Mouse (Mus musculus): ENCODE measurements around the gene Mylip. TPM values are rescaled to one million over a fixed set of nuclear protein-coding genes. Genes with fewer than 3 reads are reported as not detected.

The Mylip gene
- polyA plus RNA-seq, 1 experiment from 2014 or later = 5.1 TPM

DNA sequence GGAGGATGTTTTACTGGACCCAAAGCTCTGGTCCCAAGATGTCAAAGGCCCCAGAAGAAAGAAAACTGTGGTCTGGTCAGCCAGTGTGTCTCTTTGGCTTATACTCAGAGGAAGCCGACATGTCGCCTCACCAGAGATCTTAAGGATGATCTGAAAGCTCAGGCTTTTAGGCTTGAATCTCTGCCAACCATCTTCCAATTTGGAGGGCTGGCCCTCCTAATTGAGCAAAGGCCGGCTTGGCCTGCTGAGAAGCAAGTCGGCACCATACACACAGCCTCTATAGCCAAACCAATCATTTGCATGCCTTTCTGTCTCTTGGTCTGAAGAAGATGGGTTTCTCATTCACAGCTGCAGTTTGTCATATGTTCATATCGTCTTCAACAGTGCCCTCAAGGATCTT, 33.2 kb downstream of the Mylip start:
- Histone ChIP-seq H3K4me1 (replicated peaks; ENCODE audit: control insufficient read depth, insufficient read depth) (no peaks in the 10 kb centered on the region), H3K27me3 (ENCODE audit: control insufficient read depth, insufficient read depth, low read length) (no peaks in the 10 kb centered on the region), H3K9me3 (ENCODE audit: control insufficient read depth, low read length) (no peaks in the 10 kb centered on the region), H3K9ac (ENCODE audit: low read length) (no peak overlapping the region), H3K4me2 (replicated peaks; ENCODE audit: low read depth) (no peak overlapping the region), H3K27ac (replicated peaks) (no peak overlapping the region), H3K36me3 (ENCODE audit: control insufficient read depth, insufficient read depth, low read length) (no peaks in the 10 kb centered on the region), H3K4me3 (ENCODE audit: low read depth, low read length) (no peak overlapping the region)
- no peak for TF ChIP-seq CTCF (IDR thresholded peaks at IDR 0.05; ENCODE audit: low read depth)
- no peak for TF ChIP-seq EP300 (optimal IDR thresholded peaks at IDR 0.05)
- WGBS = 58% methylated on average over 5 of the region's 5 CpGs
- ATAC-seq (ENCODE audit: low FRiP score, low TSS enrichment) (no peak), DNase-seq (ENCODE audit: low spot score) (no peak)

DNA sequence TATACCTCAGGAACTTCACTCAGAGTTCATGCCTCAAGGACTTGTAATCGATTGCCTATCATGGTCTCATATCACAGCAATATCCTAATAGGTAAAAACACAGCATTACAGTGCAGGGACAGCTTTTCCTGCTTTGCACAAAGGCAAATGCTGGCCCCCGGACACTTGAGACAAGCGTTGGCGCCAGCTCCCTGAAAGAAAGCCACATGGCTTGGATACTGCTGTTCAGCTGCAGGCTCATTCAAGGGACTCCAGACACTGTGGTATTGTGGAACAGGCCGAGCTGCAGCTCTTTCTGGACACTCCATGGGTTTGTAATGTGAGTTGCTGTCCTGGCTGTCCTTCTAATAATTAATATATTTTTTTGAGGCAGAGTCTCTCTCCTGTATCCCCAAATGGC, 34.4 kb downstream of the Mylip start:
- Histone ChIP-seq H3K9me3 (ENCODE audit: control insufficient read depth, low read length) (no peaks in the 10 kb centered on the region), H3K4me1 (replicated peaks; ENCODE audit: control insufficient read depth, insufficient read depth) (no peaks in the 10 kb centered on the region), H3K9ac (ENCODE audit: low read length) (no peak overlapping the region), H3K36me3 (ENCODE audit: control insufficient read depth, insufficient read depth, low read length) (no peaks in the 10 kb centered on the region), H3K27ac (replicated peaks) (no peak overlapping the region), H3K4me2 (replicated peaks; ENCODE audit: low read depth) (no peak overlapping the region), H3K27me3 (ENCODE audit: control insufficient read depth, insufficient read depth, low read length) (no peaks in the 10 kb centered on the region), H3K4me3 (ENCODE audit: low read depth, low read length) (no peak overlapping the region)
- DNase-seq (ENCODE audit: low spot score) (no peak), ATAC-seq (ENCODE audit: low FRiP score, low TSS enrichment) (no peak)
- WGBS = 78% methylated on average over 5 of the region's 5 CpGs
- no peak for TF ChIP-seq CTCF (IDR thresholded peaks at IDR 0.05; ENCODE audit: low read depth)
- no peak for TF ChIP-seq EP300 (optimal IDR thresholded peaks at IDR 0.05)

- Histone ChIP-seq H3K27ac (replicated peaks) (no peak overlapping the region), H3K36me3 (ENCODE audit: control insufficient read depth, insufficient read depth, low read length) (no peaks in the 10 kb centered on the region), H3K27me3 (ENCODE audit: control insufficient read depth, insufficient read depth, low read length) (no peaks in the 10 kb centered on the region), H3K4me3 (ENCODE audit: low read depth, low read length) (no peak overlapping the region), H3K9ac (ENCODE audit: low read length) (no peak overlapping the region), H3K4me1 (replicated peaks; ENCODE audit: control insufficient read depth, insufficient read depth) (no peaks in the 10 kb centered on the region), H3K9me3 (ENCODE audit: control insufficient read depth, low read length) (no peaks in the 10 kb centered on the region), H3K4me2 (replicated peaks; ENCODE audit: low read depth) (no peak overlapping the region)
- DNase-seq (ENCODE audit: low spot score) (no peak), ATAC-seq (ENCODE audit: low FRiP score, low TSS enrichment) (no peak)
- 24% methylated on average over 11 of the region's 11 CpGs for WGBS
- TF ChIP-seq CTCF (IDR thresholded peaks at IDR 0.05; ENCODE audit: low read depth) (no peak), EP300 (optimal IDR thresholded peaks at IDR 0.05) (no peak)
Measured at GRCm38 (mm10) chr13:45429239-45429638, 39.7 kb downstream of the Mylip start.

DNA sequence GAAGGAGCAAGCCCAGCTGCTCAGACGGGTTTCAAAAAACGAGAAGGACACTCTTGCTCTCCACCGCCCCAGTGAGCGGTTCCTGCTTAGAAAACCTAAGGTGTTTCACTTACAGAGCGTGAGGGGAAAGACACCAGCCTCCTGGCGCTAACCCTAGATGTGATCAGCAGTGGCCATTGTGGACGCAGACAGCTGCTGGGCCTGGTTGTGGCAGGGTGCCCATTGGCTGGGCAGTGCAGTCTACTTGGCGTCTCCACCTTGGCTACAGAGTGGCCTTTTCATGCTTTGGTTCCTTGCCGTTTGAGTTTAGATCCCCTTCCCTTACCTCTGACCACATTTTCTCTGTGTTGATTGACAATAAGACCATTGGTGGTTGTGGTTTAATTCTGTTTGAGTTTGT, 47.6 kb downstream of the Mylip start:
- WGBS = 84% methylated on average over 9 of the region's 9 CpGs

DNA sequence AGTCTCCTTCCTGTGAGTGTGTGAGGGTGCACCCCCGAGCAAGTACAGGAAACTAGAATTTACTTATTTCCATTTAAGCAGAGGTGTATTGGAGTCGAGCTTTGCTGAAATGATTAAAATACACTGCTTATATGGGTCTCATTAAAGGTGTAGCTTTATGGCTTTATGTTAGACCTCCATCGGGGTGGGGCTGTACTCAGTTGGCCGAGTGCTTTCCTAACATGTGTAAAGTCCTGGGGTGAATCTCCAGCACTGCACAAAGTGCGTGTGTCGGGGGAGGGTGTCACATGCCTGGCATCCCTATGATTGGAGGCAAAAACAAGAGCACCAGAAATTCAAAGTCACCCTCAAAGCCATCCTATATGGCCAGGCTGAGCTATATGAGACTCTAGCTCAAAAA, 49.3 kb downstream of the Mylip start:
- WGBS = 87% methylated on average over 6 of the region's 6 CpGs
- no peak overlapping the region for H3K4me3 ChIP-seq (ENCODE audit: low read depth, low read length)
- no peaks in the 10 kb centered on the region for H3K9me3 ChIP-seq (ENCODE audit: control insufficient read depth, low read length)
- H3K9ac ChIP-seq (ENCODE audit: low read length) = no peak overlapping the region
- no peak overlapping the region for H3K4me2 ChIP-seq (replicated peaks; ENCODE audit: low read depth)
- ATAC-seq (ENCODE audit: low FRiP score, low TSS enrichment) (no peak), DNase-seq (ENCODE audit: low spot score) (no peak)
- TF ChIP-seq EP300 (optimal IDR thresholded peaks at IDR 0.05) = no peak
- TF ChIP-seq CTCF (IDR thresholded peaks at IDR 0.05; ENCODE audit: low read depth) = no peak
- no peak overlapping the region for H3K27ac ChIP-seq (replicated peaks)
- H3K4me1 ChIP-seq (replicated peaks; ENCODE audit: control insufficient read depth, insufficient read depth) = no peaks in the 10 kb centered on the region
- H3K36me3 ChIP-seq (ENCODE audit: control insufficient read depth, insufficient read depth, low read length) = no peaks in the 10 kb centered on the region
- no peaks in the 10 kb centered on the region for H3K27me3 ChIP-seq (ENCODE audit: control insufficient read depth, insufficient read depth, low read length)

More for the DNA sequence above, 47.6 kb downstream of the Mylip start:
- Histone ChIP-seq H3K4me2 (replicated peaks; ENCODE audit: low read depth) (no peak overlapping the region), H3K4me3 (ENCODE audit: low read depth, low read length) (no peak overlapping the region), H3K36me3 (ENCODE audit: control insufficient read depth, insufficient read depth, low read length) (no peaks in the 10 kb centered on the region), H3K27me3 (ENCODE audit: control insufficient read depth, insufficient read depth, low read length) (no peaks in the 10 kb centered on the region), H3K27ac (replicated peaks) (no peak overlapping the region), H3K9ac (ENCODE audit: low read length) (no peak overlapping the region), H3K9me3 (ENCODE audit: control insufficient read depth, low read length) (no peaks in the 10 kb centered on the region), H3K4me1 (replicated peaks; ENCODE audit: control insufficient read depth, insufficient read depth) (no peaks in the 10 kb centered on the region)
- no peak for TF ChIP-seq CTCF (IDR thresholded peaks at IDR 0.05; ENCODE audit: low read depth)
- TF ChIP-seq EP300 (optimal IDR thresholded peaks at IDR 0.05) = no peak
- ATAC-seq (ENCODE audit: low FRiP score, low TSS enrichment) (no peak), DNase-seq (ENCODE audit: low spot score) (no peak)

DNA sequence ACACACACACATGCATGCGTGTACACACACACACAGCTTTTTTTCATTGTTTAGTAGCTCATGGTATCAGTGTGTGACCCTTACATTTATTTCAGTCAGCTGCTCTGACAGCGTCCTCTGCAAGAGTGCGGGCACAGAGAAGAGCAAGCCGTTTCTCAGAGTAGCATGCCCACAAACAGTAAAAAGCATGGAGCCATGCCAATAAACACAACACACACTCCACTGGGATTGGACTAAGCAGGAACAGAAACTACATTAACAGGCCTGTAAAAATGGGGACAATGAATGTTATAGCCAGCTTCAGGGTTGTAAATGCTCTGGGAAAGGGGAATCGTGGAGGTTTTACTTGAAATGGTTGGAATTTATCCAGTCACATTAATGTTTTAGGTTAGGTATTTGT, 50.7 kb downstream of the Mylip start:
- Histone ChIP-seq H3K4me3 (ENCODE audit: low read depth, low read length) (no peak overlapping the region), H3K27me3 (ENCODE audit: control insufficient read depth, insufficient read depth, low read length) (no peaks in the 10 kb centered on the region), H3K9ac (ENCODE audit: low read length) (no peak overlapping the region), H3K27ac (replicated peaks) (no peak overlapping the region), H3K4me1 (replicated peaks; ENCODE audit: control insufficient read depth, insufficient read depth) (no peaks in the 10 kb centered on the region), H3K36me3 (ENCODE audit: control insufficient read depth, insufficient read depth, low read length) (no peaks in the 10 kb centered on the region), H3K4me2 (replicated peaks; ENCODE audit: low read depth) (no peak overlapping the region), H3K9me3 (ENCODE audit: control insufficient read depth, low read length) (no peaks in the 10 kb centered on the region)
- ATAC-seq (ENCODE audit: low FRiP score, low TSS enrichment) = no peak
- TF ChIP-seq EP300 (optimal IDR thresholded peaks at IDR 0.05) (no peak), CTCF (IDR thresholded peaks at IDR 0.05; ENCODE audit: low read depth) (no peak)
- DNase-seq (ENCODE audit: low spot score) = no peak
- 68% methylated on average over 5 of the region's 5 CpGs for WGBS

Data from stomach, postnatal 0 days (tissue).